Comparison of ENCODE assay signal across 8 mouse cellular contexts in the genomic region with DNA sequence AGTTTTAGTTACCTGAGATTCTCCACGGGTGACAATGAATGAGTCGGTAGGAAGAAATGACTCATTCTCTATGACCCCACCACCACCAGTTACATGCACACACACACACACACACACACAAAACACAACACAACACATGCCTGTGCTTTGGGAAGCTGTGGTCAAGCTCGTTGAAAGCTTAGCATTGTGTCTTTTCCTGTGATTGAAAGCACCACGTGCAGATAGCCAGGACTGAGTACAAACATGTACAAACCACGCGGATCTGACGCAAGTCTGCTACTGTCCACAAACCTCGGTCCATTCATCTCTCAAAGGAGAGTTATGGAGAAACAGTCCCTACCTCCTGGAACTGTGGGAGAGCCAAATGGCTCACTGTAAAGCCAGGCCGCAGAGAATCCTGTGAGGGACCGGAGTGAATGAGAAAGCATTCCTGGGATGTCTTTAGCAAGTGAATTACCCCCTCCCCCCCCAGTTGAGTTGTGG. TPM values are rescaled to one million over a fixed set of nuclear protein-coding genes. Genes with fewer than 3 reads are reported as not detected.
DNase-seq lines count a peak whose midpoint lies in the region; ATAC-seq and TF ChIP-seq lines count a peak whose summit lies in the region.

No protein-coding gene starts in this region.

- 13% methylated on average over 10 of the region's 10 CpGs for WGBS in forebrain, embryonic 12.5 days
- 17% methylated on average over 10 of the region's 10 CpGs for WGBS in liver, embryonic 11.5 days

- no peaks in the 10 kb centered on the region for H3K27me3 ChIP-seq in forebrain, embryonic 12.5 days
- no peaks in the 10 kb centered on the region for H3K27me3 ChIP-seq in liver, embryonic 11.5 days (replicated peaks; ENCODE audit: control insufficient read depth, insufficient read depth, low read length)
- no peaks in the 10 kb centered on the region for H3K27me3 ChIP-seq in myocyte (ENCODE audit: control insufficient read depth, insufficient read depth, insufficient read length)

- H3K4me3 ChIP-seq in forebrain, embryonic 12.5 days (replicated peaks) = peak overlapping the region; percentile 95
- peak overlapping the region; percentile 91 for H3K4me3 ChIP-seq in liver, embryonic 11.5 days (ENCODE audit: low read depth, low read length)
- H3K4me3 ChIP-seq in myocyte = peak overlapping the region; percentile 86

- ATAC-seq in forebrain, embryonic 12.5 days (ENCODE audit: low FRiP score) = no peak
- ATAC-seq in liver, embryonic 11.5 days (replicated peaks; ENCODE audit: low FRiP score) = no peak

- H3K36me3 ChIP-seq in forebrain, embryonic 12.5 days (replicated peaks) = peaks cover 33% of the 10 kb centered on the region
- peaks cover 11% of the 10 kb centered on the region for H3K36me3 ChIP-seq in liver, embryonic 11.5 days (ENCODE audit: control insufficient read depth, insufficient read depth, low read length)
- peaks cover 12% of the 10 kb centered on the region for H3K36me3 ChIP-seq in myocyte (ENCODE audit: control insufficient read depth, insufficient read depth)

- peak; percentile 9 for DNase-seq in CD4-positive helper T cell, adult 2 months (ENCODE audit: low read depth, low spot score)
- DNase-seq in NIH3T3 (ENCODE audit: low read depth) = peak; percentile 80
- no peak for DNase-seq in liver, embryonic 11.5 days (ENCODE audit: low spot score)
- DNase-seq in spleen, postnatal 36 days (ENCODE audit: low spot score in 2 of 2) = no peak
- DNase-seq in frontal cortex, postnatal 14 days (ENCODE audit: low spot score in 2 of 2) = no peak
- DNase-seq in thymus, postnatal 4 days = no peak

- peak; percentile 29 for TF ChIP-seq POLR2A in myocyte (IDR thresholded peaks at IDR 0.05; ENCODE audit: insufficient read length, low read depth)

- peak overlapping the region; percentile 87 for H3K9ac ChIP-seq in forebrain, embryonic 12.5 days
- no peak overlapping the region for H3K9ac ChIP-seq in liver, embryonic 11.5 days (ENCODE audit: low read depth, low read length)

- H3K9me3 ChIP-seq in forebrain, embryonic 12.5 days = no peaks in the 10 kb centered on the region
- H3K9me3 ChIP-seq in liver, embryonic 11.5 days (ENCODE audit: control insufficient read depth, low read length) = no peaks in the 10 kb centered on the region

- peaks cover 59% of the 10 kb centered on the region for H3K79me2 ChIP-seq in myocyte (ENCODE audit: control insufficient read depth, insufficient read depth)

- H3K4me1 ChIP-seq in forebrain, embryonic 12.5 days = peaks cover 29% of the 10 kb centered on the region
- H3K4me1 ChIP-seq in liver, embryonic 11.5 days (replicated peaks; ENCODE audit: control insufficient read depth, insufficient read depth, low read length) = peaks cover 15% of the 10 kb centered on the region; the same call in 1 of the 2 replicates

- no peak overlapping the region for H3K27ac ChIP-seq in forebrain, embryonic 12.5 days
- H3K27ac ChIP-seq in liver, embryonic 11.5 days (ENCODE audit: low read depth, low read length) = no peak overlapping the region

- peak overlapping the region; percentile 75 for H3K4me2 ChIP-seq in forebrain, embryonic 12.5 days
- H3K4me2 ChIP-seq in liver, embryonic 11.5 days = peak overlapping the region; percentile 97
- H3K4me2 ChIP-seq in myocyte (ENCODE audit: low read depth) = peak overlapping the region; percentile 77

- peak overlapping the region; percentile 98 for H3ac ChIP-seq in myocyte (ENCODE audit: control insufficient read depth, insufficient read length)

TF ChIP-seq in myocyte, 11 proteins besides CTCF, POLR2A, EP300 and RAD21:
- TF ChIP-seq CEBPB (IDR thresholded peaks at IDR 0.05; ENCODE audit: insufficient read depth, poor library complexity, severe bottlenecking) (peak; percentile 63; the same call in 1 of the 2 replicates), TCF12 (IDR thresholded peaks at IDR 0.05; ENCODE audit: insufficient read depth, poor library complexity, severe bottlenecking) (no peak), MYOD1 (IDR thresholded peaks at IDR 0.05; ENCODE audit: control insufficient read depth in 1 of 3, insufficient read length in 2 of 3, low read depth in 2 of 3) (peak; percentile 26 to 95 (median 89)), MAX (IDR thresholded peaks at IDR 0.05; ENCODE audit: low read depth) (peak; percentile 97), SRF (IDR thresholded peaks at IDR 0.05; ENCODE audit: control insufficient read depth, insufficient read length, low read depth) (no peak), USF1 (IDR thresholded peaks at IDR 0.05; ENCODE audit: low read depth) (peak; percentile 43)

RNA-seq across cellular contexts. Expression of a gene that starts 1.6 kb away (rescaled TPM):
- polyA plus RNA-seq in forebrain, embryonic 12.5 days (2016; fragmentation: Nextera tagmentation; extraction: Ambion mirVana) = 101 and 104 TPM in 2 replicates
- 47.3 and 51.8 TPM in 2 replicates for polyA plus RNA-seq in liver, embryonic 11.5 days (2014; fragmentation: Nextera tagmentation; extraction: Ambion mirVana)
- polyA plus RNA-seq in myocyte (2012; fragmentation: generic; extraction: Trizol) = 70.9 TPM

RNA-seq across cellular contexts. Expression of a gene that starts 40.8 kb away (rescaled TPM):
- 25.4 and 25.6 TPM in 2 replicates for polyA plus RNA-seq in forebrain, embryonic 12.5 days (2016; fragmentation: Nextera tagmentation; extraction: Ambion mirVana)
- 36.6 and 40.6 TPM in 2 replicates for polyA plus RNA-seq in liver, embryonic 11.5 days (2014; fragmentation: Nextera tagmentation; extraction: Ambion mirVana)
- polyA plus RNA-seq in myocyte (2012; fragmentation: generic; extraction: Trizol) = 14.3 TPM

RNA-seq across cellular contexts. Expression of a gene that starts 50.2 kb away (rescaled TPM):
- 67.9 and 70.6 TPM in 2 replicates for polyA plus RNA-seq in forebrain, embryonic 12.5 days (2016; fragmentation: Nextera tagmentation; extraction: Ambion mirVana)
- polyA plus RNA-seq in liver, embryonic 11.5 days (2014; fragmentation: Nextera tagmentation; extraction: Ambion mirVana) = 52.8 and 57.7 TPM in 2 replicates
- polyA plus RNA-seq in myocyte (2012; fragmentation: generic; extraction: Trizol) = 29.1 TPM

Comparison
In these comparisons a context has a peak if more than half of its experiments do, and no peak if none do; other contexts are left out.
1. DNase-seq: peak in CD4-positive helper T cell, adult 2 months (single experiment) and NIH3T3 (single experiment); none in liver, embryonic 11.5 days (single experiment), spleen, postnatal 36 days (0 of 2), frontal cortex, postnatal 14 days (0 of 2) and thymus, postnatal 4 days (single experiment).
2. Peak in every context shown above with its lines, with median percentiles within 50 percentile points of each other: H3K4me2 ChIP-seq and H3K4me3 ChIP-seq.